Mouse (Mus musculus) MEL (cell line): Measurements from ENCODE around the gene Ndufb3. TPM values are rescaled to one million over a fixed set of nuclear protein-coding genes. Genes with fewer than 3 reads are reported as not detected.
"Not testable (repeated sequence)": the region's sequence is repeated elsewhere in the genome, so short reads cannot be mapped to it uniquely, and the experiment has no call there.

Source experiments
- DNase-seq: peaks from one replicate; pipeline ENCODE4 v3.0.0; 2011; ENCODE audit warnings: low read depth, low spot score
- H3K27ac ChIP-seq: 2 replicates; pipeline ENCODE4 v1.5.1; 2012; ENCODE audit warnings: low read depth, mild to moderate bottlenecking, control low read depth, low read length, moderate library complexity; ENCODE audit not compliant: control insufficient read depth
- H3K27me3 ChIP-seq, 2 experiments: fragments of 150-350 bp in 1 of 2; sonication (generic) in 1 of 2; 2 replicates each; pipeline ENCODE4 v1.6.1; 2012; ENCODE audit warnings: low read length in 2 of 2, mild to moderate bottlenecking in 2 of 2, improper control_type of control experiment in 1 of 2, moderate library complexity in 1 of 2; ENCODE audit not compliant: insufficient read depth in 2 of 2, control insufficient read depth in 1 of 2
- H3K36me3 ChIP-seq, 2 experiments: 2 replicates each; pipeline ENCODE4 v1.6.1; 2012 to 2014; ENCODE audit warnings: low read length in 2 of 2, improper control_type of control experiment in 1 of 2, inconsistent platforms in 1 of 2, mild to moderate bottlenecking in 1 of 2; ENCODE audit not compliant: insufficient read depth in 2 of 2, control insufficient read depth in 1 of 2
- H3K4me1 ChIP-seq, 2 experiments: fragments of 150-350 bp in 1 of 2; sonication (generic) in 1 of 2; 2 replicates each; pipeline ENCODE4 v1.6.1; 2012; ENCODE audit warnings: low read length in 2 of 2, improper control_type of control experiment in 1 of 2, mild to moderate bottlenecking in 1 of 2; ENCODE audit not compliant: insufficient read depth in 2 of 2, control insufficient read depth in 1 of 2
- H3K4me3 ChIP-seq, 2 experiments: fragments of 150-350 bp in 1 of 2; sonication (generic) in 1 of 2; 2 replicates each; pipeline ENCODE4 v1.5.1; 2012; ENCODE audit warnings: low read depth in 2 of 2, low read length in 2 of 2, mild to moderate bottlenecking in 2 of 2, moderate library complexity in 2 of 2, control low read depth in 1 of 2, improper control_type of control experiment in 1 of 2; ENCODE audit not compliant: control insufficient read depth in 1 of 2, insufficient read depth in 1 of 2
- H3K79me2 ChIP-seq: 2 replicates; pipeline ENCODE4 v1.6.1; 2012; ENCODE audit warnings: mild to moderate bottlenecking, low read length, moderate library complexity; ENCODE audit not compliant: control insufficient read depth, poor library complexity, insufficient read depth
- H3K9ac ChIP-seq: 2 replicates; pipeline ENCODE4 v1.6.1; 2012; ENCODE audit warnings: low read depth, mild to moderate bottlenecking, control low read depth, low read length, moderate library complexity; ENCODE audit not compliant: control insufficient read depth, poor library complexity, severe bottlenecking
- H3K9me3 ChIP-seq: fragments of 150-350 bp; sonication (generic); replicated peaks from 2 replicates; pipeline ENCODE4 v1.6.1; 2012; ENCODE audit warnings: mild to moderate bottlenecking, low read length, improper control_type of control experiment, moderate library complexity; ENCODE audit not compliant: insufficient read depth
- CHD2 ChIP-seq: IDR thresholded peaks from 2 replicates; pipeline ENCODE4 v1.6.1; 2011; ENCODE audit warnings: low read length, improper control_type of control experiment
- CTCF ChIP-seq, 3 experiments: IDR thresholded peaks in 2 of 3; conservative IDR thresholded peaks in 1 of 3; 2 replicates each; pipeline ENCODE4 v1.5.1; 2011 to 2012; ENCODE audit warnings: low read length in 3 of 3, low read depth in 2 of 3, mild to moderate bottlenecking in 2 of 3, improper control_type of control experiment in 1 of 3, inconsistent platforms in 1 of 3, mixed read lengths in 1 of 3, moderate library complexity in 1 of 3; ENCODE audit not compliant: control insufficient read depth in 1 of 3, insufficient read depth in 1 of 3, poor library complexity in 1 of 3, severe bottlenecking in 1 of 3
- EP300 ChIP-seq, 2 experiments: IDR thresholded peaks; 2 replicates each; pipeline ENCODE4 v1.6.1; 2011; ENCODE audit warnings: improper control_type of control experiment in 2 of 2, low read length in 2 of 2, low read depth in 1 of 2, mild to moderate bottlenecking in 1 of 2
- ETS1 ChIP-seq: IDR thresholded peaks from 2 replicates; pipeline ENCODE4 v1.6.1; 2012; ENCODE audit warnings: low read depth, mild to moderate bottlenecking, inconsistent platforms, low read length, improper control_type of control experiment, moderate library complexity
- JUND ChIP-seq: IDR thresholded peaks from 2 replicates; pipeline ENCODE4 v1.6.1; 2011; ENCODE audit warnings: low read depth, mild to moderate bottlenecking, improper control_type of control experiment, low read length
- MAFK ChIP-seq: IDR thresholded peaks from 2 replicates; pipeline ENCODE4 v1.6.1; 2011; ENCODE audit warnings: low read depth, mild to moderate bottlenecking, low read length, improper control_type of control experiment, borderline replicate concordance
- MAX ChIP-seq: IDR thresholded peaks from 2 replicates; pipeline ENCODE4 v1.6.1; 2011; ENCODE audit warnings: low read length, improper control_type of control experiment
- MAZ ChIP-seq: IDR thresholded peaks from 2 replicates; pipeline ENCODE4 v1.6.1; 2012; ENCODE audit warnings: low read depth, mild to moderate bottlenecking, inconsistent platforms, low read length, improper control_type of control experiment
- MEF2A ChIP-seq: IDR thresholded peaks from 2 replicates; pipeline ENCODE4 v1.6.1; 2014; ENCODE audit warnings: low read depth, mild to moderate bottlenecking, inconsistent platforms, low read length, improper control_type of control experiment; ENCODE audit not compliant: poor library complexity, insufficient replicate concordance, severe bottlenecking; ENCODE audit errors: extremely low read depth
- MYB ChIP-seq: IDR thresholded peaks from 2 replicates; pipeline ENCODE4 v1.6.1; 2011; ENCODE audit warnings: mild to moderate bottlenecking, low read depth, low read length, improper control_type of control experiment
- POLR2AphosphoS5 ChIP-seq: IDR thresholded peaks from 2 replicates; pipeline ENCODE4 v1.6.1; 2012; ENCODE audit warnings: low read depth, borderline replicate concordance, mild to moderate bottlenecking, inconsistent platforms, low read length, moderate library complexity, mixed read lengths
- RCOR1 ChIP-seq: IDR thresholded peaks from 2 replicates; pipeline ENCODE4 v1.6.1; 2012; ENCODE audit warnings: low read depth, mild to moderate bottlenecking, inconsistent platforms, low read length, improper control_type of control experiment
- SIN3A ChIP-seq: IDR thresholded peaks from 2 replicates; pipeline ENCODE4 v1.6.1; 2012; ENCODE audit warnings: low read length, improper control_type of control experiment, inconsistent platforms
- TCF12 ChIP-seq: IDR thresholded peaks from 2 replicates; pipeline ENCODE4 v1.6.1; 2014; ENCODE audit warnings: low read depth, mild to moderate bottlenecking, inconsistent platforms, low read length, improper control_type of control experiment, moderate library complexity
- UBTF ChIP-seq: IDR thresholded peaks from 2 replicates; pipeline ENCODE4 v1.6.1; 2012; ENCODE audit warnings: low read depth, mild to moderate bottlenecking, inconsistent platforms, low read length, improper control_type of control experiment, moderate library complexity, borderline replicate concordance; ENCODE audit not compliant: insufficient read depth
- USF1 ChIP-seq: IDR thresholded peaks from 2 replicates; pipeline ENCODE4 v1.6.1; 2014; ENCODE audit warnings: low read depth, mild to moderate bottlenecking, inconsistent platforms, low read length, improper control_type of control experiment, moderate library complexity
- USF2 ChIP-seq, 2 experiments: IDR thresholded peaks; 2 replicates each; pipeline ENCODE4 v1.6.1; 2011 to 2012; ENCODE audit warnings: improper control_type of control experiment in 2 of 2, low read length in 2 of 2, borderline replicate concordance in 1 of 2, inconsistent platforms in 1 of 2, low read depth in 1 of 2, mild to moderate bottlenecking in 1 of 2; ENCODE audit not compliant: insufficient read depth in 1 of 2
- ZC3H11A ChIP-seq: IDR thresholded peaks from 2 replicates; pipeline ENCODE4 v1.6.1; 2012; ENCODE audit warnings: low read depth, mild to moderate bottlenecking, inconsistent platforms, low read length, improper control_type of control experiment
- ZMIZ1 ChIP-seq: IDR thresholded peaks from 2 replicates; pipeline ENCODE4 v1.6.1; 2012; ENCODE audit warnings: low read depth, mild to moderate bottlenecking, inconsistent platforms, low read length, improper control_type of control experiment, moderate library complexity
- polyA plus RNA-seq, 2 experiments: library from polyadenylated mRNA; stranded (reverse) in 1 of 2; unstranded in 1 of 2; fragments of >175 nt in 1 of 2; fragments of >200 nt in 1 of 2; gene quantifications; 2 replicates each; pipeline versions ENCODE4 v1.2.1 to v1.2.4; 2012; ENCODE audit warnings: low replicate concordance in 2 of 2, low read depth in 1 of 2; ENCODE audit not compliant: insufficient read length in 2 of 2, insufficient read depth in 1 of 2, missing spikeins in 1 of 2
- total RNA-seq: library from RNA; depleted of rRNA; stranded (reverse); fragments of 300-350 nt; gene quantifications from 2 replicates; pipeline ENCODE4 v1.2.3, GENCODE M21; 2012

The Ndufb3 gene
- total and polyA plus RNA-seq, 3 experiments = 98.3 to 172 TPM; not detected in 1

DNA sequence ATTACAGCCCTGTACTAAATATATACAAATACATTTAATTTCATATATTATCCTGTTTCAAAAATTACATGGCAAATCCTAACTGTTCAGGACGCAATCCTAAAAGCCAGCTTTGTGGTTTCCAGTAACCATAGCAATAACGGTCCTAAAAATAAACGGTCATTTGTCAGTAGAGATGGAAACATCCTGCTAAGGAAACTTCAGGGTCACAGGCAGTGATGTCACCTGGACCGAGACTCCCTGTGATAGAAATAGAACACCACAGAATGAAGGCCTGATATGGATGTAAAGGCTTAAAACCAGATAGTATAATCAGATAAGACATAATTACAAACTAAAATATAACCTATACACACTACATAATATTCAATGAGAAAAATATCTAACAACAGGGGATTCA, 17.6 kb downstream of the Ndufb3 start:
- 0 out of 4 replicates have a peak, but pooled peaks cover 0 to 2% of the 10 kb centered on the region in 2 experiments for H3K27me3 ChIP-seq
- no peaks in the 10 kb centered on the region for H3K9me3 ChIP-seq
- H3K27ac ChIP-seq = no peak overlapping the region
- TF ChIP-seq CTCF (IDR thresholded peaks at IDR 0.05 in 2 of 3, conservative IDR thresholded peaks at IDR 0.05 in 1 of 3; ENCODE audit: control insufficient read depth in 1 of 3, insufficient read depth in 1 of 3, low read depth in 2 of 3, low read length in 3 of 3, poor library complexity in 1 of 3, severe bottlenecking in 1 of 3) (no peak), RCOR1 (no peak), MAZ (no peak), MYB (no peak)
- DNase-seq = no peak
- H3K4me1 ChIP-seq = no peaks in the 10 kb centered on the region
- H3K79me2 ChIP-seq = no peaks in the 10 kb centered on the region
- no peak overlapping the region for H3K9ac ChIP-seq
- H3K36me3 ChIP-seq = no peaks in the 10 kb centered on the region
- no peak overlapping the region for H3K4me3 ChIP-seq

GRCm38 (mm10) chr1:58609591-58609990, 23.4 kb downstream of the Ndufb3 start:
- not testable (repeated sequence) for H3K79me2 ChIP-seq, H3K36me3 ChIP-seq, H3K4me1 ChIP-seq, H3K27me3 ChIP-seq, H3K9me3 ChIP-seq, H3K9ac ChIP-seq, H3K4me3 ChIP-seq, H3K27ac ChIP-seq, DNase-seq

GRCm38 (mm10) chr1:58610166-58610565, 24.0 kb downstream of the Ndufb3 start:
- H3K79me2 ChIP-seq = no peaks in the 10 kb centered on the region
- H3K4me3 ChIP-seq = no peak overlapping the region
- H3K9ac ChIP-seq = no peak overlapping the region
- no peak overlapping the region for H3K27ac ChIP-seq
- TF ChIP-seq USF2 (IDR thresholded peaks at IDR 0.05; ENCODE audit: borderline replicate concordance in 1 of 2, insufficient read depth in 1 of 2, low read depth in 1 of 2, low read length in 2 of 2) (no peak), EP300 (IDR thresholded peaks at IDR 0.05; ENCODE audit: low read depth in 1 of 2, low read length in 2 of 2) (no peak), CHD2 (no peak), JUND (no peak), SIN3A (no peak), UBTF (no peak), RCOR1 (no peak), MAX (no peak), MAZ (no peak), ETS1 (no peak), POLR2AphosphoS5 (no peak), USF1 (no peak), CTCF (IDR thresholded peaks at IDR 0.05 in 2 of 3, conservative IDR thresholded peaks at IDR 0.05 in 1 of 3; ENCODE audit: control insufficient read depth in 1 of 3, insufficient read depth in 1 of 3, low read depth in 2 of 3, low read length in 3 of 3, poor library complexity in 1 of 3, severe bottlenecking in 1 of 3) (no peak), MEF2A (no peak), ZMIZ1 (no peak), MAFK (no peak), ZC3H11A (no peak), TCF12 (no peak)
- no peaks in the 10 kb centered on the region for H3K9me3 ChIP-seq
- H3K36me3 ChIP-seq = peaks cover 0 to 5% of the 10 kb centered on the region in 2 experiments; a peak in 1 of 4 replicates
- no peaks in the 10 kb centered on the region; a peak in 1 of 4 replicates for H3K27me3 ChIP-seq
- DNase-seq = no peak
- H3K4me1 ChIP-seq = peaks cover 0 to 7% of the 10 kb centered on the region in 2 experiments; a peak in 2 of 4 replicates
